Mouse (Mus musculus) kidney, adult 2 months (tissue): Measurements from ENCODE around the gene Gpc6.

Source experiments
- CTCF ChIP-seq: fragments of 200-500 bp; conservative IDR thresholded peaks from 2 replicates; pipeline ENCODE4 v1.5.1; 2011; ENCODE audit warnings: low read depth, mild to moderate bottlenecking, control low read depth, low read length, moderate library complexity, mixed read lengths; ENCODE audit not compliant: insufficient read depth, insufficient read length
- POLR2A ChIP-seq: fragments of 200-500 bp; IDR thresholded peaks from one replicate; pipeline ENCODE4 v1.6.1; 2011; ENCODE audit warnings: low read depth, low read length, control low read depth

GRCm38 (mm10) chr14:117760830-117761517 is 835.9 kb downstream of the Gpc6 start:
- no peak for TF ChIP-seq CTCF
- TF ChIP-seq POLR2A = no peak
